8 mouse cellular contexts compared by ENCODE assay signal in the genomic region with DNA sequence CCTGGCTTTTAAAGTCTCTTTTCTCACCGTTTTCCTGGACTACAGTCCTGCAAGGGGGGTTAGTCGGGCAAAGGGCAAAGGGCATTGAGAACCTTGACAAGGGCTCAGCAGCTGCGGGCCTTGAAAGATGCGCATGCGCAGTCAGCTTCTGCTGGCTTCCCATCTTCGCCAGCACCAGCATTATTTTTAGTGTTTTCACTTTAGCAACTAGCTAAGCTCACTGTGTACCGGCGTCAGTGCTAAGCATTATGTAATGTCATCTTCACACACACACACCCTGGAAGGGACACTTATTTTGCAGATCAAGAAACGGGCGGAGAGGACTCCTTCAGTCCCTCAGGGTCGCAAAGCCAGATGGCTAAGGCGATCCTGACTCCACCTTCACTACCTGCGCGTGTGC. TPM values are rescaled to one million over a fixed set of nuclear protein-coding genes. Genes with fewer than 3 reads are reported as not detected.
DNase-seq lines count a peak whose midpoint lies in the region; ATAC-seq and TF ChIP-seq lines count a peak whose summit lies in the region.

No protein-coding gene starts in this region.

- ATAC-seq in forebrain, embryonic 11.5 days (replicated peaks; ENCODE audit: low FRiP score) = no peak
- ATAC-seq in heart, postnatal 0 days (ENCODE audit: insufficient read depth, low read depth) = no peak
- no peak for ATAC-seq in liver, embryonic 15.5 days (ENCODE audit: insufficient read depth)
- no peak; the same call in 1 of the 2 replicates for ATAC-seq in neural tube, embryonic 14.5 days (ENCODE audit: low read depth)

- TF ChIP-seq EP300 in heart, postnatal 0 days (IDR thresholded peaks at IDR 0.05; ENCODE audit: low read depth) = no peak

- no peak for TF ChIP-seq CTCF in heart, postnatal 0 days (IDR thresholded peaks at IDR 0.05; ENCODE audit: low read depth)

- peak; percentile 75 for DNase-seq in ES-CJ7 (ENCODE audit: low read depth, low spot score)
- peak; percentile 70 for DNase-seq in c-Kit-negative CD71-positive TER-119-positive erythroid progenitor cells, embryonic 14.5 days (ENCODE audit: low read depth, low spot score)
- DNase-seq in forebrain, embryonic 11.5 days (ENCODE audit: low spot score) = peak; percentile 79
- peak; percentile 54 for DNase-seq in heart, postnatal 0 days (ENCODE audit: low spot score)
- peak; percentile 92 to 93 for DNase-seq in kidney, postnatal 36 days
- peak; percentile 75 for DNase-seq in testis, postnatal 14 days (ENCODE audit: low spot score)

- H3K36me3 ChIP-seq in forebrain, embryonic 11.5 days (ENCODE audit: control insufficient read depth, insufficient read depth, low read length) = no peaks in the 10 kb centered on the region; the same call in 1 of the 2 replicates
- H3K36me3 ChIP-seq in heart, postnatal 0 days (replicated peaks; ENCODE audit: control insufficient read depth, insufficient read depth, low read length) = peaks cover 17% of the 10 kb centered on the region
- peaks cover 12% of the 10 kb centered on the region for H3K36me3 ChIP-seq in liver, embryonic 15.5 days (replicated peaks)
- H3K36me3 ChIP-seq in neural tube, embryonic 14.5 days (ENCODE audit: control insufficient read depth, insufficient read depth, low read length) = no peaks in the 10 kb centered on the region

- H3K9ac ChIP-seq in forebrain, embryonic 11.5 days (ENCODE audit: low read length) = no peak overlapping the region
- H3K9ac ChIP-seq in heart, postnatal 0 days (replicated peaks; ENCODE audit: low read depth, low read length) = no peak overlapping the region
- peak overlapping the region; percentile 72 for H3K9ac ChIP-seq in liver, embryonic 15.5 days
- no peak overlapping the region for H3K9ac ChIP-seq in neural tube, embryonic 14.5 days (replicated peaks; ENCODE audit: low read depth, low read length)

- H3K4me2 ChIP-seq in forebrain, embryonic 11.5 days (ENCODE audit: low read depth, low read length, severe bottlenecking) = peak overlapping the region; percentile 70
- H3K4me2 ChIP-seq in heart, postnatal 0 days (ENCODE audit: low read depth, low read length) = peak overlapping the region; percentile 69
- H3K4me2 ChIP-seq in liver, embryonic 15.5 days = peak overlapping the region; percentile 93
- H3K4me2 ChIP-seq in neural tube, embryonic 14.5 days (ENCODE audit: low read depth, low read length) = peak overlapping the region; percentile 59

- no peaks in the 10 kb centered on the region for H3K9me3 ChIP-seq in forebrain, embryonic 11.5 days (ENCODE audit: control insufficient read depth, low read length)
- H3K9me3 ChIP-seq in heart, postnatal 0 days (replicated peaks; ENCODE audit: control insufficient read depth, low read length) = no peaks in the 10 kb centered on the region
- no peaks in the 10 kb centered on the region for H3K9me3 ChIP-seq in liver, embryonic 15.5 days (replicated peaks)
- H3K9me3 ChIP-seq in neural tube, embryonic 14.5 days (ENCODE audit: control insufficient read depth, low read length) = no peaks in the 10 kb centered on the region

- peaks cover 5% of the 10 kb centered on the region for H3K27me3 ChIP-seq in forebrain, embryonic 11.5 days (ENCODE audit: control insufficient read depth, insufficient read depth, low read length)
- no peaks in the 10 kb centered on the region for H3K27me3 ChIP-seq in heart, postnatal 0 days (ENCODE audit: control insufficient read depth, insufficient read depth, low read length)
- H3K27me3 ChIP-seq in liver, embryonic 15.5 days = peaks cover 12% of the 10 kb centered on the region
- no peaks in the 10 kb centered on the region for H3K27me3 ChIP-seq in neural tube, embryonic 14.5 days (ENCODE audit: control insufficient read depth, insufficient read depth, low read length)

- no peak overlapping the region for H3K27ac ChIP-seq in forebrain, embryonic 11.5 days (ENCODE audit: low read depth, low read length)
- H3K27ac ChIP-seq in heart, postnatal 0 days (ENCODE audit: low read depth) = no peak overlapping the region
- peak overlapping the region; percentile 84 for H3K27ac ChIP-seq in liver, embryonic 15.5 days (replicated peaks)
- H3K27ac ChIP-seq in neural tube, embryonic 14.5 days (ENCODE audit: low read depth, low read length) = no peak overlapping the region

- 4% methylated on average over 14 of the region's 14 CpGs for WGBS in forebrain, embryonic 11.5 days
- 6% methylated on average over 14 of the region's 14 CpGs for WGBS in heart, postnatal 0 days
- WGBS in liver, embryonic 15.5 days (ENCODE audit: insufficient replicate concordance) = 8% methylated on average over 14 of the region's 14 CpGs
- 6% methylated on average over 14 of the region's 14 CpGs for WGBS in neural tube, embryonic 14.5 days

- H3K4me3 ChIP-seq in forebrain, embryonic 11.5 days (ENCODE audit: low read depth, low read length) = peak overlapping the region; percentile 30
- H3K4me3 ChIP-seq in heart, postnatal 0 days (ENCODE audit: low read depth, low read length) = peak overlapping the region; percentile 36
- H3K4me3 ChIP-seq in liver, embryonic 15.5 days (replicated peaks) = peak overlapping the region; percentile 90
- peak overlapping the region; percentile 27; the same call in 1 of the 2 replicates for H3K4me3 ChIP-seq in neural tube, embryonic 14.5 days (ENCODE audit: low read depth, low read length)

- peaks cover 5% of the 10 kb centered on the region for H3K4me1 ChIP-seq in forebrain, embryonic 11.5 days (replicated peaks; ENCODE audit: control insufficient read depth, insufficient read depth, low read length)
- H3K4me1 ChIP-seq in heart, postnatal 0 days (ENCODE audit: control insufficient read depth, insufficient read depth) = peaks cover 5% of the 10 kb centered on the region
- peaks cover 44% of the 10 kb centered on the region for H3K4me1 ChIP-seq in liver, embryonic 15.5 days (replicated peaks)
- H3K4me1 ChIP-seq in neural tube, embryonic 14.5 days (ENCODE audit: control insufficient read depth, insufficient read depth, low read length) = peaks cover 15% of the 10 kb centered on the region

RNA-seq across cellular contexts. Expression of a gene that starts 7.6 kb away (rescaled TPM):
- polyA plus RNA-seq in forebrain, embryonic 11.5 days (2014; fragmentation: Nextera tagmentation; extraction: Ambion mirVana) = 12.4 and 12.8 TPM in 2 replicates
- total RNA-seq in heart, postnatal 0 days (2014; rRNA removed; ENCODE audit: low replicate concordance) = 3.4 and 10.3 TPM in 2 replicates
- 1.5 and 1.6 TPM in 2 replicates for polyA plus RNA-seq in heart, postnatal 0 days (2015; fragmentation: Nextera tagmentation; extraction: Ambion mirVana)
- 0.44 and 0.50 TPM in 2 replicates for polyA plus RNA-seq in liver, embryonic 15.5 days (2015; fragmentation: Nextera tagmentation; extraction: Ambion mirVana)
- 102 and 146 TPM in 2 replicates for polyA plus RNA-seq in neural tube, embryonic 14.5 days (2014; fragmentation: Nextera tagmentation; extraction: Ambion mirVana)

RNA-seq across cellular contexts. Expression of a gene that starts 8.6 kb away (rescaled TPM):
- polyA plus RNA-seq in forebrain, embryonic 11.5 days (2014; fragmentation: Nextera tagmentation; extraction: Ambion mirVana) = 62.6 and 69.0 TPM in 2 replicates
- 61.9 and 79.9 TPM in 2 replicates for total RNA-seq in heart, postnatal 0 days (2014; rRNA removed; ENCODE audit: low replicate concordance)
- 17.6 and 18.5 TPM in 2 replicates for polyA plus RNA-seq in heart, postnatal 0 days (2015; fragmentation: Nextera tagmentation; extraction: Ambion mirVana)
- polyA plus RNA-seq in liver, embryonic 15.5 days (2015; fragmentation: Nextera tagmentation; extraction: Ambion mirVana) = 17.0 and 18.0 TPM in 2 replicates
- 47.7 and 48.3 TPM in 2 replicates for polyA plus RNA-seq in neural tube, embryonic 14.5 days (2014; fragmentation: Nextera tagmentation; extraction: Ambion mirVana)

RNA-seq across cellular contexts. Expression of a gene that starts 21.0 kb away (rescaled TPM):
- polyA plus RNA-seq in forebrain, embryonic 11.5 days (2014; fragmentation: Nextera tagmentation; extraction: Ambion mirVana) = 37.7 and 45.4 TPM in 2 replicates
- total RNA-seq in heart, postnatal 0 days (2014; rRNA removed; ENCODE audit: low replicate concordance) = 159 and 195 TPM in 2 replicates
- 77.0 and 84.9 TPM in 2 replicates for polyA plus RNA-seq in heart, postnatal 0 days (2015; fragmentation: Nextera tagmentation; extraction: Ambion mirVana)
- polyA plus RNA-seq in liver, embryonic 15.5 days (2015; fragmentation: Nextera tagmentation; extraction: Ambion mirVana) = 25.0 and 29.0 TPM in 2 replicates
- polyA plus RNA-seq in neural tube, embryonic 14.5 days (2014; fragmentation: Nextera tagmentation; extraction: Ambion mirVana) = 157 and 198 TPM in 2 replicates

RNA-seq across cellular contexts. Expression of a gene that starts 27.3 kb away (rescaled TPM):
- polyA plus RNA-seq in forebrain, embryonic 11.5 days (2014; fragmentation: Nextera tagmentation; extraction: Ambion mirVana) = 0.28 TPM in 1 of 2 replicates, not detected in the other
- total RNA-seq in heart, postnatal 0 days (2014; rRNA removed; ENCODE audit: low replicate concordance) = 1.1 and 6.0 TPM in 2 replicates
- polyA plus RNA-seq in heart, postnatal 0 days (2015; fragmentation: Nextera tagmentation; extraction: Ambion mirVana) = 1.8 and 2.0 TPM in 2 replicates
- polyA plus RNA-seq in liver, embryonic 15.5 days (2015; fragmentation: Nextera tagmentation; extraction: Ambion mirVana) = 185 and 214 TPM in 2 replicates
- 0.35 and 0.40 TPM in 2 replicates for polyA plus RNA-seq in neural tube, embryonic 14.5 days (2014; fragmentation: Nextera tagmentation; extraction: Ambion mirVana)

RNA-seq across cellular contexts. Expression of a gene that starts 35.0 kb away (rescaled TPM):
- polyA plus RNA-seq in forebrain, embryonic 11.5 days (2014; fragmentation: Nextera tagmentation; extraction: Ambion mirVana) = 28.0 and 29.4 TPM in 2 replicates
- 33.9 and 46.7 TPM in 2 replicates for total RNA-seq in heart, postnatal 0 days (2014; rRNA removed; ENCODE audit: low replicate concordance)
- polyA plus RNA-seq in heart, postnatal 0 days (2015; fragmentation: Nextera tagmentation; extraction: Ambion mirVana) = 62.6 and 65.4 TPM in 2 replicates
- polyA plus RNA-seq in liver, embryonic 15.5 days (2015; fragmentation: Nextera tagmentation; extraction: Ambion mirVana) = 12.0 and 12.2 TPM in 2 replicates
- polyA plus RNA-seq in neural tube, embryonic 14.5 days (2014; fragmentation: Nextera tagmentation; extraction: Ambion mirVana) = 58.1 and 65.9 TPM in 2 replicates

Comparison
In these comparisons a context has a peak if more than half of its experiments do, and no peak if none do; other contexts are left out.
1. H3K4me3 ChIP-seq: peak in every context shown above with its lines; median percentile 90 in liver, embryonic 15.5 days; 36 in heart, postnatal 0 days; 30 in forebrain, embryonic 11.5 days; 27 in neural tube, embryonic 14.5 days.